Mouse (Mus musculus) stomach, embryonic 14.5 days (tissue): ENCODE results near the gene Zbtb17. TPM values are rescaled to one million over a fixed set of nuclear protein-coding genes. Genes with fewer than 3 reads are reported as not detected.

Experiments used
- ATAC-seq: fragments of 200-750 bp; cut with Nextera tagmentation; 2 replicates; pipeline ENCODE4 v1.8.0; 2017; ENCODE audit warnings: low read depth, moderate TSS enrichment; ENCODE audit not compliant: insufficient number of reproducible peaks, insufficient read depth, low FRiP score
- H3K27ac ChIP-seq: fragments of 300-500 bp; sonication (generic); 2 replicates; pipeline ENCODE4 v1.5.1; 2014; ENCODE audit warnings: mild to moderate bottlenecking, low read length, moderate library complexity, mixed read lengths
- H3K27me3 ChIP-seq: fragments of 300-500 bp; sonication (generic); 2 replicates; pipeline ENCODE4 v1.6.1; 2014; ENCODE audit warnings: low read length, control low read depth, mixed read lengths; ENCODE audit not compliant: control insufficient read depth, insufficient read depth
- H3K36me3 ChIP-seq: fragments of 300-500 bp; sonication (generic); 2 replicates; pipeline ENCODE4 v1.6.1; 2014; ENCODE audit warnings: mild to moderate bottlenecking, control low read depth, low read length, moderate library complexity, mixed read lengths; ENCODE audit not compliant: control insufficient read depth, insufficient read depth
- H3K4me1 ChIP-seq: fragments of 300-500 bp; sonication (generic); 2 replicates; pipeline ENCODE4 v1.6.1; 2014; ENCODE audit warnings: low read length, control low read depth, mixed read lengths; ENCODE audit not compliant: control insufficient read depth, insufficient read depth
- H3K4me2 ChIP-seq: fragments of 300-500 bp; sonication (generic); replicated peaks from 2 replicates; pipeline ENCODE4 v1.6.1; 2014; ENCODE audit warnings: low read depth, low read length, control low read depth
- H3K4me3 ChIP-seq: fragments of 300-500 bp; sonication (generic); 2 replicates; pipeline ENCODE4 v1.5.1; 2014; ENCODE audit warnings: low read depth, low read length, control low read depth
- H3K9ac ChIP-seq: fragments of 300-500 bp; sonication (generic); replicated peaks from 2 replicates; pipeline ENCODE4 v1.6.1; 2014; ENCODE audit warnings: low read depth, mild to moderate bottlenecking, control low read depth, low read length, moderate library complexity, mixed read lengths
- H3K9me3 ChIP-seq: fragments of 300-500 bp; sonication (generic); 2 replicates; pipeline ENCODE4 v1.6.1; 2016; ENCODE audit warnings: low read depth, low read length, control low read depth; ENCODE audit not compliant: control insufficient read depth
- WGBS: fragments of 180-500 bp; shearing (Covaris S2); extraction: QIAGEN DNeasy Blood & Tissue Kit; methylation state at CpG from one replicate; pipeline ENCODE4 v1.1.7; 2014; 5-methylcytosine and 5-hydroxymethylcytosine counted together
- polyA plus RNA-seq: library from polyadenylated mRNA; unstranded; fragments of >200 nt; fragmentation: Nextera tagmentation; extraction: Ambion mirVana; gene quantifications from 2 replicates; pipeline ENCODE4 v1.2.1, GENCODE M21; 2014

Zbtb17 gene
- polyA plus RNA-seq, 1 experiment from 2014 or later = 30.8 TPM

GRCm38 (mm10) chr4:141479411-141479810, 35.0 kb downstream of the Zbtb17 start:
- Histone ChIP-seq H3K27ac (no peak overlapping the region; the same call in 1 of the 2 replicates), H3K4me2 (no peak overlapping the region), H3K9me3 (no peaks in the 10 kb centered on the region), H3K36me3 (peaks cover 83% of the 10 kb centered on the region), H3K9ac (no peak overlapping the region), H3K4me1 (no peaks in the 10 kb centered on the region), H3K4me3 (no peak overlapping the region), H3K27me3 (no peaks in the 10 kb centered on the region)
- WGBS = 94% methylated on average over 8 of the region's 8 CpGs
- no peak for ATAC-seq

GRCm38 (mm10) chr4:141484071-141484470, 39.6 kb downstream of the Zbtb17 start:
- Histone ChIP-seq H3K9me3 (no peaks in the 10 kb centered on the region), H3K27ac (no peak overlapping the region), H3K36me3 (peaks cover 72% of the 10 kb centered on the region), H3K27me3 (no peaks in the 10 kb centered on the region), H3K4me3 (no peak overlapping the region), H3K4me1 (no peaks in the 10 kb centered on the region), H3K9ac (no peak overlapping the region), H3K4me2 (no peak overlapping the region)
- no peak for ATAC-seq
- 78% methylated on average over 11 of the region's 11 CpGs for WGBS

GRCm38 (mm10) chr4:141487581-141487980, 43.1 kb downstream of the Zbtb17 start:
- Histone ChIP-seq H3K27me3 (no peaks in the 10 kb centered on the region), H3K9ac (no peak overlapping the region), H3K4me3 (no peak overlapping the region), H3K36me3 (peaks cover 86% of the 10 kb centered on the region), H3K4me2 (no peak overlapping the region), H3K4me1 (no peaks in the 10 kb centered on the region), H3K27ac (no peak overlapping the region), H3K9me3 (no peaks in the 10 kb centered on the region)
- no peak for ATAC-seq
- WGBS = 95% methylated on average over 11 of the region's 11 CpGs

- Histone ChIP-seq H3K4me3 (no peak overlapping the region), H3K4me2 (no peak overlapping the region), H3K4me1 (no peaks in the 10 kb centered on the region), H3K36me3 (peaks cover 81% of the 10 kb centered on the region), H3K27me3 (no peaks in the 10 kb centered on the region), H3K27ac (no peak overlapping the region), H3K9me3 (no peaks in the 10 kb centered on the region), H3K9ac (no peak overlapping the region)
- ATAC-seq = no peak
- WGBS = 95% methylated on average over 4 of the region's 4 CpGs
Observed at GRCm38 (mm10) chr4:141488670-141489069, 44.2 kb downstream of the Zbtb17 start.

GRCm38 (mm10) chr4:141500637-141501036, 56.2 kb downstream of the Zbtb17 start:
- H3K4me2 ChIP-seq = no peak overlapping the region
- no peaks in the 10 kb centered on the region for H3K27me3 ChIP-seq
- H3K4me3 ChIP-seq = no peak overlapping the region
- peaks cover 13% of the 10 kb centered on the region for H3K4me1 ChIP-seq
- H3K36me3 ChIP-seq = peaks cover 3% of the 10 kb centered on the region; the same call in 1 of the 2 replicates
- ATAC-seq = no peak
- no peak overlapping the region for H3K27ac ChIP-seq
- H3K9ac ChIP-seq = no peak overlapping the region
- WGBS = 66% methylated on average over 4 of the region's 4 CpGs
- H3K9me3 ChIP-seq = no peaks in the 10 kb centered on the region

- Histone ChIP-seq H3K4me1 (peaks cover 13% of the 10 kb centered on the region), H3K4me3 (no peak overlapping the region), H3K27me3 (no peaks in the 10 kb centered on the region), H3K4me2 (no peak overlapping the region), H3K36me3 (peaks cover 3% of the 10 kb centered on the region; the same call in 1 of the 2 replicates), H3K9me3 (no peaks in the 10 kb centered on the region), H3K9ac (no peak overlapping the region), H3K27ac (no peak overlapping the region; the same call in 1 of the 2 replicates)
- no peak for ATAC-seq
- WGBS = 45% methylated on average over 5 of the region's 5 CpGs
Observed at GRCm38 (mm10) chr4:141501058-141501457, 56.6 kb downstream of the Zbtb17 start.

GRCm38 (mm10) chr4:141502723-141503122, 58.3 kb downstream of the Zbtb17 start:
- no peaks in the 10 kb centered on the region for H3K27me3 ChIP-seq
- H3K4me2 ChIP-seq = no peak overlapping the region
- peaks cover 27% of the 10 kb centered on the region for H3K4me1 ChIP-seq
- 68% methylated on average over 5 of the region's 5 CpGs for WGBS
- H3K9me3 ChIP-seq = no peaks in the 10 kb centered on the region
- ATAC-seq = no peak
- no peak overlapping the region for H3K9ac ChIP-seq
- no peak overlapping the region for H3K27ac ChIP-seq
- no peaks in the 10 kb centered on the region for H3K36me3 ChIP-seq
- H3K4me3 ChIP-seq = no peak overlapping the region

- H3K27me3 ChIP-seq = no peaks in the 10 kb centered on the region
Observed at GRCm38 (mm10) chr4:141504471-141504870, 60.0 kb downstream of the Zbtb17 start.

GRCm38 (mm10) chr4:141505810-141506209, 61.4 kb downstream of the Zbtb17 start:
- Histone ChIP-seq H3K27ac (no peak overlapping the region), H3K36me3 (no peaks in the 10 kb centered on the region), H3K9ac (no peak overlapping the region), H3K4me3 (no peak overlapping the region), H3K4me2 (no peak overlapping the region), H3K4me1 (peaks cover 28% of the 10 kb centered on the region), H3K27me3 (no peaks in the 10 kb centered on the region), H3K9me3 (no peaks in the 10 kb centered on the region)
- 92% methylated on average over 11 of the region's 11 CpGs for WGBS
- no peak for ATAC-seq

More at GRCm38 (mm10) chr4:141504471-141504870, 60.0 kb downstream of the Zbtb17 start:
- WGBS = 96% methylated on average over 4 of the region's 4 CpGs
- no peak overlapping the region for H3K27ac ChIP-seq
- peaks cover 27% of the 10 kb centered on the region for H3K4me1 ChIP-seq
- no peak overlapping the region for H3K4me3 ChIP-seq
- H3K9me3 ChIP-seq = no peaks in the 10 kb centered on the region
- H3K36me3 ChIP-seq = no peaks in the 10 kb centered on the region
- no peak for ATAC-seq
- no peak overlapping the region for H3K9ac ChIP-seq
- no peak overlapping the region for H3K4me2 ChIP-seq
